In the genomic region with DNA sequence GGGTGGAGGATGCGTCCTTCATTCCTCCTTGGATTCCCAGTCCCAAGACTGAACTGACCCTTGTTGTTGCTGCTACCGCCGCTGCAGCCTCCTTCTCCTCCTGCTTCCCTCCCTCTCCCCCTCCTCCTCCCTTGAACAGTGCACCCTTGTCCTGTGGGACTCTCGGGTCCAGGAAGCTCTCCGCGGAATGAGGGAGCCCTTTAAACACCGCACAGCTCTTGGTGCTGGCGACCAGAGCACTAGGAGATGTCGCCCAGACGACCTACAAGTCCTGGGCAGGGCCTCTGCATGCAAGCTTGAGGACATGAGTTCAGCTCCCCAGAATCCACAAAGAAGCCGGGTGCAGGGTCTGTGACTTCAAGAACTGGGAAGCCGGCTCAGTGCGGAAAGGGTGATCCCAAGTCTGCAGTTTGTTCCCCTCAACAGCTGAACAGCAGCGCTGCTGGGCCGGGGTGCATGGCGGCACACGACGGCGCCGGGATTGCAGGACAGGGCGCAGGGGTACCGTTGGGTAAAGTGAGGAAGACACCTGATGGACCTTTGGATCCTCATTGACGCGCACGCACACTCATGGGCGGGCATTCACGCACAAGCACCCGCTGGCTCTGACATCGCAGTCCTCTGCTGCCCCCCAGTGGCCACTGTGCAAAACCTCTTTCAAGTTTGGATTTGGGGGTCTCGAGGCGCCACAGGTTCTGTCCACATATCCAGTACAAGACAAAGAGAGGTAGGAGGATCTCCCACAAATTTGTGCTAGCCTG, we compare ENCODE assay signal across 8 mouse cellular contexts. TPM values are rescaled to one million over a fixed set of nuclear protein-coding genes. Genes with fewer than 3 reads are reported as not detected.
DNase-seq lines count a peak whose midpoint lies in the region; ATAC-seq and TF ChIP-seq lines count a peak whose summit lies in the region.

No protein-coding gene starts in this region.

- peaks cover 6% of the 10 kb centered on the region; the same call in 1 of the 2 replicates for H3K27me3 ChIP-seq in embryonic facial prominence, embryonic 14.5 days (replicated peaks; ENCODE audit: control insufficient read depth, insufficient read depth, low read length)
- H3K27me3 ChIP-seq in heart, embryonic 10.5 days (ENCODE audit: insufficient read depth, poor library complexity, severe bottlenecking) = peaks cover 17% of the 10 kb centered on the region
- no peaks in the 10 kb centered on the region for H3K27me3 ChIP-seq in kidney, embryonic 14.5 days (ENCODE audit: control insufficient read depth, insufficient read depth, low read length)
- H3K27me3 ChIP-seq in limb, embryonic 15.5 days = peaks cover 9% of the 10 kb centered on the region; the same call in 1 of the 2 replicates
- no peaks in the 10 kb centered on the region for H3K27me3 ChIP-seq in midbrain, postnatal 0 days (ENCODE audit: insufficient read depth, low read length)

- WGBS in embryonic facial prominence, embryonic 14.5 days = 4% methylated on average over 31 of the region's 31 CpGs
- WGBS in heart, embryonic 10.5 days = 4% methylated on average over 31 of the region's 31 CpGs
- 5% methylated on average over 31 of the region's 31 CpGs for WGBS in kidney, embryonic 14.5 days
- WGBS in limb, embryonic 15.5 days = 3% methylated on average over 31 of the region's 31 CpGs
- WGBS in midbrain, postnatal 0 days = 4% methylated on average over 31 of the region's 31 CpGs

- peak; percentile 96 for TF ChIP-seq CTCF in midbrain, postnatal 0 days (IDR thresholded peaks at IDR 0.05)

- no peaks in the 10 kb centered on the region for H3K36me3 ChIP-seq in embryonic facial prominence, embryonic 14.5 days (ENCODE audit: control insufficient read depth, insufficient read depth, low read length)
- no peaks in the 10 kb centered on the region for H3K36me3 ChIP-seq in heart, embryonic 10.5 days
- H3K36me3 ChIP-seq in kidney, embryonic 14.5 days (ENCODE audit: control insufficient read depth, insufficient read depth, low read length) = no peaks in the 10 kb centered on the region
- no peaks in the 10 kb centered on the region for H3K36me3 ChIP-seq in limb, embryonic 15.5 days
- H3K36me3 ChIP-seq in midbrain, postnatal 0 days (ENCODE audit: insufficient read depth, low read length) = no peaks in the 10 kb centered on the region

- H3K27ac ChIP-seq in embryonic facial prominence, embryonic 14.5 days (replicated peaks; ENCODE audit: low read depth, low read length) = no peak overlapping the region
- peak overlapping the region; percentile 67 for H3K27ac ChIP-seq in heart, embryonic 10.5 days
- H3K27ac ChIP-seq in kidney, embryonic 14.5 days (ENCODE audit: low read depth, low read length) = no peak overlapping the region
- H3K27ac ChIP-seq in limb, embryonic 15.5 days = no peak overlapping the region
- no peak overlapping the region for H3K27ac ChIP-seq in midbrain, postnatal 0 days (ENCODE audit: low read depth, low read length)

- H3K4me3 ChIP-seq in embryonic facial prominence, embryonic 14.5 days (ENCODE audit: low read depth, low read length) = peak overlapping the region; percentile 45
- H3K4me3 ChIP-seq in heart, embryonic 10.5 days = peak overlapping the region; percentile 63
- H3K4me3 ChIP-seq in kidney, embryonic 14.5 days (ENCODE audit: low read length) = peak overlapping the region; percentile 41
- peak overlapping the region; percentile 42 for H3K4me3 ChIP-seq in limb, embryonic 15.5 days
- peak overlapping the region; percentile 31 for H3K4me3 ChIP-seq in midbrain, postnatal 0 days (ENCODE audit: low read depth, low read length)

- 0 out of 2 replicates have a peak, but pooled peaks cover 5% of the 10 kb centered on the region for H3K4me1 ChIP-seq in embryonic facial prominence, embryonic 14.5 days (ENCODE audit: control insufficient read depth, insufficient read depth, low read length)
- H3K4me1 ChIP-seq in heart, embryonic 10.5 days = peaks cover 28% of the 10 kb centered on the region
- peaks cover 11% of the 10 kb centered on the region; the same call in 1 of the 2 replicates for H3K4me1 ChIP-seq in kidney, embryonic 14.5 days (ENCODE audit: control insufficient read depth, insufficient read depth, low read length)
- H3K4me1 ChIP-seq in limb, embryonic 15.5 days = peaks cover 18% of the 10 kb centered on the region
- no peaks in the 10 kb centered on the region for H3K4me1 ChIP-seq in midbrain, postnatal 0 days (ENCODE audit: insufficient read depth, low read length)

- peak overlapping the region; percentile 41 for H3K9ac ChIP-seq in embryonic facial prominence, embryonic 14.5 days (ENCODE audit: low read depth, low read length)
- peak overlapping the region; percentile 47 for H3K9ac ChIP-seq in kidney, embryonic 14.5 days (ENCODE audit: low read depth, low read length)
- H3K9ac ChIP-seq in limb, embryonic 15.5 days = peak overlapping the region; percentile 36; the same call in 1 of the 2 replicates
- H3K9ac ChIP-seq in midbrain, postnatal 0 days (replicated peaks; ENCODE audit: low read length, poor library complexity, severe bottlenecking) = peak overlapping the region; percentile 9; the same call in 1 of the 2 replicates

- peak; percentile 80 for DNase-seq in 416B (ENCODE audit: low read depth)
- DNase-seq in adrenal gland, postnatal 4 days (ENCODE audit: low spot score in 2 of 2) = peak; percentile 62 to 82
- peak; percentile 92 for DNase-seq in embryonic facial prominence, embryonic 14.5 days (ENCODE audit: low spot score)
- peak; percentile 93 for DNase-seq in heart, embryonic 10.5 days (ENCODE audit: low spot score)
- peak; percentile 91 for DNase-seq in midbrain, postnatal 0 days (ENCODE audit: low spot score)
- DNase-seq in spleen, postnatal 14 days (ENCODE audit: low spot score in 2 of 2) = peak; percentile 60 to 80

- H3K4me2 ChIP-seq in embryonic facial prominence, embryonic 14.5 days (ENCODE audit: low read depth, low read length) = peak overlapping the region; percentile 95
- H3K4me2 ChIP-seq in kidney, embryonic 14.5 days (replicated peaks; ENCODE audit: low read depth, low read length) = peak overlapping the region; percentile 87
- peak overlapping the region; percentile 89 for H3K4me2 ChIP-seq in limb, embryonic 15.5 days
- peak overlapping the region; percentile 59 for H3K4me2 ChIP-seq in midbrain, postnatal 0 days (ENCODE audit: low read depth, low read length, poor library complexity, severe bottlenecking)

- no peaks in the 10 kb centered on the region for H3K9me3 ChIP-seq in embryonic facial prominence, embryonic 14.5 days (ENCODE audit: control insufficient read depth, low read length)
- H3K9me3 ChIP-seq in heart, embryonic 10.5 days = no peaks in the 10 kb centered on the region
- H3K9me3 ChIP-seq in kidney, embryonic 14.5 days (ENCODE audit: control insufficient read depth, low read length) = no peaks in the 10 kb centered on the region
- no peaks in the 10 kb centered on the region for H3K9me3 ChIP-seq in limb, embryonic 15.5 days
- no peaks in the 10 kb centered on the region for H3K9me3 ChIP-seq in midbrain, postnatal 0 days (ENCODE audit: low read length)

- ATAC-seq in embryonic facial prominence, embryonic 14.5 days (ENCODE audit: low read depth) = 0 out of 2 replicates have a peak, but pooled peaks have one; percentile 3
- 0 out of 2 replicates have a peak, but pooled peaks have one; percentile 7 for ATAC-seq in kidney, embryonic 14.5 days (ENCODE audit: low FRiP score, low TSS enrichment)
- ATAC-seq in limb, embryonic 15.5 days (ENCODE audit: insufficient number of reproducible peaks, low FRiP score, low TSS enrichment, low read depth) = no peak
- ATAC-seq in midbrain, postnatal 0 days (ENCODE audit: low FRiP score) = peak; percentile 11; the same call in 1 of the 2 replicates

RNA-seq across cellular contexts. Expression of a gene that starts 4.5 kb away (rescaled TPM):
- 10 to 100 TPM; 88.1 to 89.6 TPM for total RNA-seq in adrenal gland, postnatal 4 days (2021)
- 78.8 and 87.8 TPM in 2 replicates for polyA plus RNA-seq in embryonic facial prominence, embryonic 14.5 days (2014; fragmentation: Nextera tagmentation; extraction: Ambion mirVana)
- 85.1 and 105 TPM in 2 replicates for polyA plus RNA-seq in heart, embryonic 10.5 days (2016; fragmentation: Nextera tagmentation; extraction: Ambion mirVana)
- 80.7 and 107 TPM in 2 replicates for polyA plus RNA-seq in kidney, embryonic 14.5 days (2014; fragmentation: Nextera tagmentation; extraction: Ambion mirVana)
- polyA plus RNA-seq in limb, embryonic 15.5 days (2015; fragmentation: Nextera tagmentation; extraction: Ambion mirVana) = 86.0 and 90.5 TPM in 2 replicates
- total RNA-seq in midbrain, postnatal 0 days (2014; rRNA removed) = 114 and 136 TPM in 2 replicates
- 96.0 and 98.9 TPM in 2 replicates for polyA plus RNA-seq in midbrain, postnatal 0 days (2015; fragmentation: Nextera tagmentation; extraction: Ambion mirVana)

RNA-seq across cellular contexts. Expression of a gene that starts 40.6 kb away (rescaled TPM):
- total RNA-seq in adrenal gland, postnatal 4 days (2021) = 1 to 10 TPM; 2.4 to 2.7 TPM
- polyA plus RNA-seq in embryonic facial prominence, embryonic 14.5 days (2014; fragmentation: Nextera tagmentation; extraction: Ambion mirVana) = 0.24 and 0.31 TPM in 2 replicates
- polyA plus RNA-seq in heart, embryonic 10.5 days (2016; fragmentation: Nextera tagmentation; extraction: Ambion mirVana) = 0.30 and 0.38 TPM in 2 replicates
- polyA plus RNA-seq in kidney, embryonic 14.5 days (2014; fragmentation: Nextera tagmentation; extraction: Ambion mirVana) = 1.2 and 1.3 TPM in 2 replicates
- 0.17 and 0.57 TPM in 2 replicates for polyA plus RNA-seq in limb, embryonic 15.5 days (2015; fragmentation: Nextera tagmentation; extraction: Ambion mirVana)
- 0.99 and 3.0 TPM in 2 replicates for total RNA-seq in midbrain, postnatal 0 days (2014; rRNA removed)
- polyA plus RNA-seq in midbrain, postnatal 0 days (2015; fragmentation: Nextera tagmentation; extraction: Ambion mirVana) = 1.5 TPM in 2 replicates

RNA-seq across cellular contexts. Expression of a gene that starts 41.9 kb away (rescaled TPM):
- total RNA-seq in adrenal gland, postnatal 4 days (2021) = 100 to 1,000 TPM; 306 to 318 TPM
- polyA plus RNA-seq in embryonic facial prominence, embryonic 14.5 days (2014; fragmentation: Nextera tagmentation; extraction: Ambion mirVana) = 44.0 and 51.8 TPM in 2 replicates
- polyA plus RNA-seq in heart, embryonic 10.5 days (2016; fragmentation: Nextera tagmentation; extraction: Ambion mirVana) = 58.9 and 65.1 TPM in 2 replicates
- polyA plus RNA-seq in kidney, embryonic 14.5 days (2014; fragmentation: Nextera tagmentation; extraction: Ambion mirVana) = 45.9 and 63.2 TPM in 2 replicates
- polyA plus RNA-seq in limb, embryonic 15.5 days (2015; fragmentation: Nextera tagmentation; extraction: Ambion mirVana) = 46.5 and 49.1 TPM in 2 replicates
- total RNA-seq in midbrain, postnatal 0 days (2014; rRNA removed) = 68.1 and 69.5 TPM in 2 replicates
- 40.1 and 40.2 TPM in 2 replicates for polyA plus RNA-seq in midbrain, postnatal 0 days (2015; fragmentation: Nextera tagmentation; extraction: Ambion mirVana)

RNA-seq across cellular contexts. Expression of a gene that starts 49.0 kb away (rescaled TPM):
- total RNA-seq in adrenal gland, postnatal 4 days (2021) = 100 to 1,000 TPM; 244 to 256 TPM
- 424 and 466 TPM in 2 replicates for polyA plus RNA-seq in embryonic facial prominence, embryonic 14.5 days (2014; fragmentation: Nextera tagmentation; extraction: Ambion mirVana)
- polyA plus RNA-seq in heart, embryonic 10.5 days (2016; fragmentation: Nextera tagmentation; extraction: Ambion mirVana) = 518 and 632 TPM in 2 replicates
- 447 and 572 TPM in 2 replicates for polyA plus RNA-seq in kidney, embryonic 14.5 days (2014; fragmentation: Nextera tagmentation; extraction: Ambion mirVana)
- polyA plus RNA-seq in limb, embryonic 15.5 days (2015; fragmentation: Nextera tagmentation; extraction: Ambion mirVana) = 370 and 405 TPM in 2 replicates
- total RNA-seq in midbrain, postnatal 0 days (2014; rRNA removed) = 335 and 480 TPM in 2 replicates
- 630 and 676 TPM in 2 replicates for polyA plus RNA-seq in midbrain, postnatal 0 days (2015; fragmentation: Nextera tagmentation; extraction: Ambion mirVana)

RNA-seq across cellular contexts. Expression of a gene that starts 49.3 kb away (rescaled TPM):
- total RNA-seq in adrenal gland, postnatal 4 days (2021) = 10 to 100 TPM; 31.4 to 34.4 TPM
- polyA plus RNA-seq in embryonic facial prominence, embryonic 14.5 days (2014; fragmentation: Nextera tagmentation; extraction: Ambion mirVana) = 18.6 and 21.4 TPM in 2 replicates
- 10.2 and 12.7 TPM in 2 replicates for polyA plus RNA-seq in heart, embryonic 10.5 days (2016; fragmentation: Nextera tagmentation; extraction: Ambion mirVana)
- polyA plus RNA-seq in kidney, embryonic 14.5 days (2014; fragmentation: Nextera tagmentation; extraction: Ambion mirVana) = 17.6 and 23.6 TPM in 2 replicates
- 18.1 and 18.2 TPM in 2 replicates for polyA plus RNA-seq in limb, embryonic 15.5 days (2015; fragmentation: Nextera tagmentation; extraction: Ambion mirVana)
- 32.3 and 36.9 TPM in 2 replicates for total RNA-seq in midbrain, postnatal 0 days (2014; rRNA removed)
- 19.2 and 19.8 TPM in 2 replicates for polyA plus RNA-seq in midbrain, postnatal 0 days (2015; fragmentation: Nextera tagmentation; extraction: Ambion mirVana)
